Mouse (Mus musculus) heart, adult 9 months (tissue): ENCODE data around the gene Wdr37.
"Not testable (repeated sequence)": the region's sequence is repeated elsewhere in the genome, so short reads cannot be mapped to it uniquely, and the experiment has no call there.

ENCODE experiments used
- DNase-seq, 2 experiments: peaks; one replicate each; pipeline ENCODE4 v3.0.0; 2022; ENCODE audit warnings: low spot score in 2 of 2

The Wdr37 gene

DNA sequence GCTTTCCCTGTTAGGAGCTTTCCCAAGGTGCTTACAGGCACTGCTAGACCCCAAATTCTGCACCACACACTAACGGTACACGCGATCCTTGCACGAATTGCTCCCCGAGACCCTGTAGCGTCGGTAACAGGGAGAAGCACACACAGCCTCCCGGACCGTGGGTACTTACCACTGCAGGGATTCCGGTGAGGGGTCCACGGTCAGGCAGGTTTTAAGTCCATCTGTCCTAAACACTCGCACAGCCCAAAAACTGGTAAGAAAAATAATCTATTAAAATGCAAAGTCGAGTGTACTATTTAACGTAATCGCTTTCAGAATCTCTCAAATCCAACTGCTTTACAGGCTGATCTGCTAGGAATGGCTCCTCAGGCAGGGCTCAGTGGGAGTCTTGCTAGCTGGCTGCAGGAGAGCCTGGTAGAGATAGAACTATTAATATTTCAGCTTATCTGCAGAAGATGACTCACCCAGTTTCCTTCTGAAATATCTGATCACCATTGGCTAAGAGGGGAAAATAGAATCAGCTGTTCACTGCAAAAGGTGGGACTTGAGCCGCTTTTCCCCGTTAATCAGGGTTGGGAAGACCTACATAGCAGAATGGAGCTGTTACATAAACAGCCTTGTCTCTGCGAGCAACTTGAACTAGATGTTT, at the start of gene Wdr37:
Wdr37 (minus strand) TSS at position 596 of the 649 bp plus-strand sequence.
- DNase-seq = peak; percentile 46 to 52

DNA sequence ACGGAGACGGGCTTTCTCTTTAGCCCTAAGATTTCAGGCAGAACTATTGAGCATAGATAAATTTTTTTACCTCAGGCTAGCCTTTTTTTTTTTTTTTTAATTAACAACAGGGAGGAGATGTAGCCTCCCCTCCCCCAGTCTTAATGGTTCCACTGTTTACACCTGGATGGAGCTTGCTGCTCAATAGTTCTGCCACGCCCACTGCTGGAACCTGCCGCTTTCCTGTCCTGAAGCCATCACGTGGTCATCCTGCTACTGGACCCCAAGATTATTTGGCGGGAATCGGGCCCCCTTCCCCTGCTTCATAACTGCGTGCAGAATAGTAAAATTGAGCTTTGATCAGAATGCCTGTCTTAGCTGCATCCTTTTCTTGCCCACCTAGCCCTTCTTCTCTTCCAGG, 42.2 kb upstream of the Wdr37 start:
- DNase-seq = not testable (repeated sequence)

DNA sequence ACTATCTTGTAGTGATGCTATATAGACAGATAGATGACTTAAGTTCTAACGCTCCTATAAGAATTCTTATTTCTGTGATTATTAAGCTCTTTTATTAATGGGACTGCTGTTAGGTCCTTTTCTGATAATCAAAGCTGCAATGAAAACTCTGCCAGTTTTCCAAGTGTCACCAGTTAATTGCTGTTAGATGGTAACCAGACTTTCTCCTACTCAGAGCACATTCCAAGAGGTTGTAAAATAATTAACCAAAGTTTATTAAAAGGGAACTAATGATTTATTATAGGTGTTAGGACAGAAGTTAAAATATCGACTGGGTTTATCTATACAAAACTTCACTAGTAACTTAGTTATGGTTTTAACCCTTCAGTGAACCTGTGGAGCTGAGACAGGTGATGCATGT, 34.3 kb upstream of the Wdr37 start:
- DNase-seq = not testable (repeated sequence)

DNA sequence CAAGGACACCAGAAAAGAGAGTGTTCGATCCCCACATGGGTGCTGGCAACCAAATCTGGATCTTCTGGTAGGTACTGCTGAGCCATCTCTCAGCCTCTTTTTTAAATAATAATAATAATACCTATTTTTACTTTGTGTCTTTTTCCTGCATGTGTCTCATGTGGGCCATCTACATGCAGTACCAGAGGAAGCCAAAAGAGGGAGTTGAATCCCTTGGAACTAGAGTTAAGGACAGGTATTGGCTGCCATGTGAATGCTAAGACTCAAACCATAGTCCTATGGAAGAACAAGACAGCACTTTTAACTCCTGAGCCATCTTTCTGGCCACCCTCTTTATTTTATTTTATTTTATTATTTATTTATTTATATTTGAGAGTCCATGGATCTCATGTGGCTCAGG, 16.9 kb upstream of the Wdr37 start:
- no peak for DNase-seq

DNA sequence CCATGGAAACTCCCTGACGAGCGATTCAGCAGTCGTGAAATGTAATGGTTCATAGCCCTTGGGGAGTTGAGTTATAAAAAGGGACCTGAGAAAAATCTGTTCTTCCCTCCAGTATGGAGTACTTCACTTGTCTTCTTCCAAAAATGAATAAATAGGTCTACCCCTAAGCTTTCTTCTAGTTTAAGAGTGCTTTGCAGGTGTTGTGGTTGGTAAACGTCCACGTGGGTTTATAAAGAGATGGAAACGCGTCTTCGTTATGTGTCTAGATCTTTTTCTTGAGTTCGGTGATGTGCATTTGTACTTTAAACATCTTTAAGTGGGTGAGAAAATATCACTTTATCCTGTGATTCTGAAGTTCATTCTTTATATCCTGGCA, 14.5 kb upstream of the Wdr37 start:
- no peak for DNase-seq

DNA sequence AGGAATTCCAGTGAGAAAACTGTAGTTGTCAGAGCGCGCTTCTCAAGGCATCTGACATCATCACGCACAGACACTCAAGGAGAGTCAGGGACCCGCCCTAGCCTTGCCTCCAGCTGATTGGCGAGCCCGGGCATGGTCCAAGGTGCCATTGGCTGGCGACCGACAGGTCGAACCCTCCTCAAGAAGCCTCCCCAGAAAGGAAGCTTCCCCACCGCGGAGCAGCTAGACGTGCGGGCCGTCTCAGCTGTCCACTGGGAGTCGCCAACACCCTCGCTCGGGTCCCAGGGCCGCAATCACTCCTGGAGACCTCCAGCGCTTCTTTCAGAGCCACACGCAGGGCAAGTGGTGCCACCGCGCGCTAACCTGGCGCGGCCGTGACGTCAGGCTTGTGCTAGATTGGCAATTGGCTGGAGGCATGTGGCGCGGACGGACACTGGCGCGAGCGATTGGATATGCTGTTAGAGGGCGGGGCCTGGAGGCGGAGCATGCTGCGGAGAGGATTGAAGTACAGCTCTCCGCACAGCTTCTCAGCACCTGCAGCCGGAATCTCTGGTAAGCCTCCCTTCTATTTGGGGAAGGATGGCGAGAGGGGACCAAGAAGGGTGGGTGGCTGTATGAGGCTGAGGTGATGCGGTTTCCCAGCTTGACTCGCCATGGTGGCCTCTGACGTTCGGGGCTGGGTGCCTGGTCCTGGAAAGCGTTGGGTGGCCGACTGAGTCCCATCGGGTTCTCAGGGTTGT, 13.9 kb upstream of the Wdr37 start, which contains the start of gene Idi1:
Idi1 (plus strand) TSS at position 57 of the 740 bp plus-strand sequence.
- peak; percentile 97 for DNase-seq

DNA sequence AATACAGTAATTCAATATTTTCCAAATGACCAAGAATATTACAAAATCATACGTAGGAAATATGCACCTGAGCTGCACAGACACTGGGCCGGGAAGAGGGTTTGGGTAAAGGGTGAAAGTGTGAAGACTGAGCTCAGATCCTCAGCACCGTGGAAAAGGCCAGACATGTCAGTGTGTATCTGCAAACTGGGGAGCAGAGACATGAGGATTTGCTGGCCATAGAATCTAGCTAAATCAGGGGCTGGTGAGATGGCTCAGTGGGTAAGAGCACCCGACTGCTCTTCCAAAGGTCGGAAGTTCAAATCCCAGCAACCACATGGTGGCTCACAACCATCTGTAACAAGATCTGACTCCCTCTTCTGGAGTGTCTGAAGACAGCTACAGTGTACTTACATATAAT, 12.2 kb upstream of the Wdr37 start:
- DNase-seq = not testable (repeated sequence)

DNA sequence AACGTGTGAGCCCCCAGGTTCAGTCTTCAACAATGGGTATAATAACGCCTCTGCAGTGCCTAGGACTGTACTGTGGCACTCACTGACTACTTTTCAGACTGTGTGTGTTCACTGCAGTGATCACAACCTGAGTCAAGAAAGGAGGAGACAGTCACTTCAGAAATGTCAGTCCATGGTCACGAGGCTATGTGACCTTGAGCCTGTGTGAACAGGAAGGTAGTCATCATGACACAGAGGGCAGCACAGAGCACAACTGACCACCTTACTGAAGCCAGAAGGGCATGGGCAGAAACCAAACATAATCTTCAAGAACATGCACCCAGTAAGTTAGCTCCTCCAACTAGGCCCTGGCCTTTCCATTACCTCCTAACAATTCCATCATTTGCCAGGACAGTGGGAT, 9.9 kb upstream of the Wdr37 start:
- no peak for DNase-seq

DNA sequence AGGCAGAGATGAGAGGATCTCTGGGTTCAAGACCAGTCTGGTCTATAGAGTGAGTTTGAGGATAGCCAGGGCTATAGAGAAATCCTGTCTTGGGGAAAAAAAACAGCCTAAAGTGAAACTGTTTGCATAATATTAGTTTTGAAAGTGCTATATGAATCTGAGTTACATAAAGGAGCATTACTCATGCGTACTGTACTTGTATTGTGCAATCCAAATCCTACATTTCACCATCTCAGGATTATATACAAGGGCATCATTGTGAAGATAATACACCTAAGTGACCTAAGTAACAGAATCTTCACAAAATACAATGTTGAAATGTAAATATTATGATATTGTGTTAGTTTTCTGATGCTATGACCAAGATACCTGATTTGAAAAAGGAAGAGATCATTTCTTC, 2.1 kb upstream of the Wdr37 start:
- no peak for DNase-seq

DNA sequence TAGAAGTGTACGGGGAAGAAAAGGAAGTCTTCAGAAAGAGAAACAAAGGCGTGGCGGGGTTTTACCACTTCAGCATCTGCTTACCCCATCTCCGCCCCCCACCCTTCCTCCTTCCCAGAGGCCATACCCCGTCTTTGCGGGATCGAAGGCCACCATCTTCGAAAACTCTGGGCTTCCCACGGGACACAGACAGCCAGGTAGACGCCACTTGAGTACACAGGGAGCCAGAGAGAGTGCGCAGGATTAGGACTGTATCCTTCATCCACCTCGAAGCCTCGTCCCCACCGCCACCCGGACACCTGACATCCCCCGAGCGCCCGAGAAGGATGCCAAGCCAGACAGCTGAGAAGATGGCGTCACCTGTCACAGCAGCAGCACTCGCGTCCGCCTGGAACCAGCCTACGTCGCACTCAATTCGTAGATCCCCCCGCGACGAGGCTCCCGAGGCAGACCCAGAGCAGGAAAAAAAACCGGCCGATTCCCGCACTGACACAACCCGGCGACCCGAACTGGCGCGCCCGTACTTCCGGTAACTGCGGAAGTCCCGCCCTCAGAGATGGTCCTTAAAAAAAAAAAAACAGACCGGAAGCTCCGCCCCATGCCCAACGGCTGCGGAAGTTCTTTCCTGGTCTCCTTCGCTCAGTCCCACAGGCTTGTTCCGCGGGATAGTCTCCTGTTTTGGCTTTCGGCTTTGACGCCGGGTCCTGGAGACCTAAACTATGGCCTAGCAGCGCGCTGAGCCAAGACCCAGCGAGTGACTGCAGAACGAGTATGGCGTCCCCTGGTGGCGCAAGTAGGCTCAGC, 997 bp downstream of the Wdr37 start:
- peak; percentile 91 to 93 for DNase-seq

DNA sequence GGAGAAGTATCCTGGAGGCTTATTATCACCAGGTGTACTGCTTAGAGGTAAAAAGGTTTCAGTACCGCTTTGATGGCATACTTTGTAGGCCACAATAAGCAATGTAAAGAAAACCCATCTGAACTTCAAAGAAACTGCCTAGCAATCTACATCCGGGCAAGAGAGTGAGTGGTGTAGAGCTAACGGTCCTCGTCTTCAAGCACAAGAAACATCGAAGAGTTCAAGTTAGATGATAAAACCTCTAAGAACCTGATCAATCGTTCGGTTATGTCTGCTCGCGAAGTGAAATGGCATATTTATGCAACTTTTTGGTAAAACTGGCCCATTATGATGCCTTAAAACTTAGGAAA, 1.6 kb downstream of the Wdr37 start:
- no peak for DNase-seq

DNA sequence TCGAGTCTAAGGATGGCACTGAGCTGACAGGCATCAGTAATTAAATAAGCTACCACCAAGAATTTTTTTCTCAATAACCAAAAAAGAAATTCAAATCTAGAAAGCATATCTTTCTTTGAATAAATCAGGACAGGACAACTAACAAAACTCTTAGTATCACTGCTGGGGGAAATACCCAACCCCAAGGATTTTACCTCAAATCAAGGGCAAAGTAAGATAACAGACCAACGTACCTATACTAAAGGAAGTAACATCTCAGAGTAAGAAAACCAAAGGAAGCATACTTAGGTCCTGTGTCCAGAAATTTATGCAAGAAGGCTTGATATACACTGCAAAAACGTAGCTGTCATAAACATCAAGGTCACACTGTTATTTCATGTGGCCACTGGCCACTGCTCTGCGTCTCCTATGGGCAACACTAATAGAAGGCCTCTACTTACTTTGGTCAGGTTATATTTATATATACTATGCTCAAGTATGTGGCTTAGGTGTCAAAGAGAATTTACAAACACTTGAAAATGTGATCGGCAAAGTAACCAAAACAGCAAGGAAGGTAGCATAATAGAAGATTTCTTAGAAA, 2.0 kb downstream of the Wdr37 start:
- no peak for DNase-seq

DNA sequence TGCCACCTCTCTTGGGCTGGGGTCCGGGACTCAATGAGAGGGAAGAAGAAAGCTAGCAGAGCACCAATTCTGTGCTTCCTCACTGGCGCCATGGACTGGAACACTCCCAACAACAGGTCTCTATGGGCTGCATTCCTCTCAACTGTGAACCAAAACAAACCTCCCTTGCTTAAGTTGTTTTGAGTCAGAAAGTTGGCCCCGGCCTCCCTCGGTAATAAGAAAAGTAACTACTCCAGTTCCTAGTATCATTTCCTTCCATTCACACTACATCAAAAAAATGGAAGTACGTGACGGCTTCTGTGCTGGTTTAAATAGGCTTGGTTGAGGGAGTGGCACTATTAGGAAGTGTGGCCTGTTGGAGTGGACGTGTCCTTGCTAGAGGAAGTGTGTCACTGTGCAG, 5.1 kb downstream of the Wdr37 start:
- peak; percentile 52 to 78 for DNase-seq

DNA sequence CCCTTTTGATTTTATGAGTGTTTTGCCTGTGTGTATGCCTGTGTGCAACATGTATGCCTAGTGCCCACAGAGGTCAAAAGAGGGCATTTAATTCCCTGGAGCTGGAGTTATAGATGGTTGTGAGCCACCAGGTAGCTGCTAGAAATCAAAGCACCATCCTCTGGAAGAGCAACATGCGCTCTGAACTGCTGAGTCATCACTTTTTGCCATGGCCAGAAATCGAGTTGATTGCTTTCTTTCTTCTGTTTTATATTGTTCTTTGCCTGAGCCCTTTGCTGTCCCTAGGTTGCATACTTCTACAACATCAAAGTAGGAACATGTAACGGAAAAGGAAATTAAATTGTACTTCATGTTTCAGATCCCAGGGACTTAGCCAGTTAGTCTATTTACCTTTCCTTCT, 6.7 kb downstream of the Wdr37 start:
- no peak for DNase-seq

DNA sequence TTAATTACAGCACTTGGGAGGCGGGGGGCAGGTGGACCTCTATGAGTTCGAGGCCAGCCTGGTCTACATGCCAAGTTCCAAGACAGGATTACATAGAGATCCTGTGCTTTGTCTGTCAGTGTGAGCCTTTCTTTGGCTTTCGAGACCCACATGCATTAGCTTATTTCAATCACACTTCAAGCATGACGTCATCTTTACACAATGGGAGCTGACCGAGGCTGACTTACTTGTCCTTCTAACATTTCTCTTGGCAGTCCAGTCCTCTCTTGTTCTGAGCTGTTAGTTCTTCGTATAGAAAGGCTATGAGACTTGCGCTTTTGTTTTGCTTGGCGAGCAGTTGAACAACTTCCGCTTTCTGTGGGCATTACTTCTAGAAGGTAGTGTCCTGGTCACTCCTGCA, 10.8 kb downstream of the Wdr37 start:
- DNase-seq = no peak

DNA sequence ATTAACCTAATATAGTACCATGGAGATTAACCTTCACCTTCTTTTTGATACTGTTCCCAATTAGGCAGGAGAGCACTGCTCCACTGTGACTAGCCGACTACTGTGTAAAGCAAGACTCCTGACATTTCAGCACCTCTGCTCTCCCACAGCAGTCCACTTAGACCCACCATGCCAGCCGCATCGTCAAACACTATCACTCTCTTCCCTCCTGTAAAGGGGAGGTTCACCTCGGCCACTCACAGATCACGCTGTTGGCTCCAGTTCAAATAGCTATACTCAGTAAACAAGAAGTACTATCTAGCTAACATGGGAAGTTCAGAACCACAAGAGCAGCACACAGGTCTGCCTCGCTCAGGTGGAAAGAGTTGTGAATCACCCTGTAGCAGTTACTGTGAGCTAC, 13.3 kb downstream of the Wdr37 start:
- DNase-seq = no peak

DNA sequence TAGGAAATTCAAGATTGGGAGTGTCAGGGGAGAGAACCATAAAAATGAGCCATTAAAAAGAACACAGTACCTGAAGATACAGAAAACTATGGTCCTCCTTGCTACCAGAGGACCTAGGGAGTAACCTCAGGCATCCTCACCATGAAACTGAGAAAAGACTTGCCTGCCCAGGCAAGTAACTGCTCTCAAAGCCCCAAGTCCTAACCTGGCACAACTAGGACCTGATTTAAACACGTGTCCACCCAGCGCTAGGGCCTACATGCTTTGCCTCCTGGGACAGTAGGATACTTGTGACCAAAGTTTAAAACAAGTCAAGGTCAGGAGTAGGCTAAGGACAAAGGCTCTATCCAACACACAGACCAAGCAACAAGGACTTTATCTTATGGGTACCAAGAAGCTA, 16.9 kb downstream of the Wdr37 start:
- DNase-seq = no peak

DNA sequence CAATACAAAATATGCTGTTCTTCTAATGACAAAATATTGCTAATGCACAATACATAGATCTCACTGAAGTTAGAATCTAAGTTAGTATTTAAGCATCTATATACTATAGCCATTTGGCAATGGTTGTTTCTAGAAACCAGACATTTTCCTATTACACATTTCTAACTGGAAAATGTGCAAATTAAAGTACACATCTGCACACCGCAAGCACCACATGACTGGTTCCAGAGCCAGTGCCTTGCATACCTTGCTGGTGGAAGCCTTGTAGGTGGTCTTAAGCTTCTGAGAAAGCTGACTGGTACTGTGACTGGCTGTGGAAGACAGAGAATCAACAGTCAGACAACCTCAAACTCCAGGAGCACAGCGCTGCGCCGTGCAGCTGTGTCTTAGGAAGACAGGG, 18.3 kb downstream of the Wdr37 start:
- DNase-seq = no peak

DNA sequence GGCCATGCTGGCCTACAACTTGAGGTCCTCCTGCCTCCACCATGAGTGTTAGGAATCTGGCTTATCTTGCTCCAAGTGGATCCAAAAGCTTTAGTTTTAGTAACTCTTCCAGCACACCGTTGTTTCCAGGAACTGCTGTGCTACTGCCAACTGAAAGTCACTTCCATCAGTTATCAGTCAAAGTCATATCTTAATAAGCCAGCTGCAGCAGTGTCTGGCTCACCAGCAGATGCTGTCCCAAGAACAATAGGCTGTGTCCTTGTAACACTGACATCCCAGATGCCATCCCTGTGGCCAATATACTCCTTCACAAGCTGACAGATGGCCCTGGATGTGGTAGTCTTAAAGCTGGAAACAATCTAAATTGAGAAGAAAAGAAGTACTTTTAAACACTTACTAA, 22.4 kb downstream of the Wdr37 start:
- no peak for DNase-seq

DNA sequence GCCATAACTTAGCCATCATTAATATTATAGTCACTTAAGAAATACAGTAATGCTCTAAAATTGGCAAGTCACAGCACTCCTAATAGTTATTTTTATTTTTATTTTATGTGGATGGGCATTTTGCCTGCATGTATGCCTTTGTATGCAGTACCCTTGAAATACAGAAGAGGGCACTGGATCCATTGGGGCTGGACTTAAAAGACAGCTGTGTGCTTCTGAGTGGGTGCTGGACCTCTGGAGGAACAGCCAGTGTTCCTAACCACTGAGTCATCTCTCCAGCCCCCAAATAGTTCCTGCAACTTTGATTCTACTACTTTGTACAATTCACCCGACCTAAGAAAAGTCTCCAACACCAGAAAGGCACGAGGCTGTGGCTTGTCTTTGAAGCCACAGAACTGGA, 24.0 kb downstream of the Wdr37 start:
- no peak for DNase-seq

DNA sequence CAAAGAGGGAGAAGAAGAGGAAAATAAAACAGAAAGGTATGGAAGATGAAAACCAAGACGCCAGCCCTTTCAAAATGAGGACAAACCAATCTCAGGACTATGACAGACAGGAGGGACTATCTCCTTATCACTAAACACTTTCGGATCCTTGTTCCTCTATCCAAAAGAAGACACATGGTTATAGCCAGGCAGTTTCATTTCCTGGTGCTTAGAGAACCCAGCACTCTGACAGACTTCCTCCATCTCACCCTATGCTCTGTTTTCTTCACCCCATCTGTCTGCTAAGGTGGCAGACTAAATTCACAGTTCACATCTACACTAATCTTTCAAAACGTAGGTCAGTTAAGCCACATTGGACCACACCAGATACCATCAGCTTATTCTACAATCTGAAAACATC, 29.4 kb downstream of the Wdr37 start:
- DNase-seq = no peak

DNA sequence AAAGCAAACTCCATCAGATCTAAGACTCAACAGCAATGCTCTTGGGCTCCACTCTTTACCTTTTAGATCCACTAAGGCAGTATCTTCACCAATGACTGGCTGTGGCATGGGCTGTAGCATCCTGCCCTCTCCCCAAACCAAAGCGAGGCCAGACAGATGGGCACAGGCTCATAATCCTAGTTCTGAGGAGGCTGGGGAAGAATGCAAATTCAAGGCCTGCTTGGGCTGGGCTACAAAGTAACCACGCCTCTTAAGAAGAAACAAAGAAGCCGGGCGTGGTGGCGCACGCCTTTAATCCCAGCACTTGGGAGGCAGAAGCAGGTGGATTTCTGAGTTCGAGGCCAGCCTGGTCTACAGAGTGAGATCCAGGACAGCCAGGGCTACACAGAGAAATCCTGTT, 29.9 kb downstream of the Wdr37 start:
- DNase-seq = not testable (repeated sequence)

DNA sequence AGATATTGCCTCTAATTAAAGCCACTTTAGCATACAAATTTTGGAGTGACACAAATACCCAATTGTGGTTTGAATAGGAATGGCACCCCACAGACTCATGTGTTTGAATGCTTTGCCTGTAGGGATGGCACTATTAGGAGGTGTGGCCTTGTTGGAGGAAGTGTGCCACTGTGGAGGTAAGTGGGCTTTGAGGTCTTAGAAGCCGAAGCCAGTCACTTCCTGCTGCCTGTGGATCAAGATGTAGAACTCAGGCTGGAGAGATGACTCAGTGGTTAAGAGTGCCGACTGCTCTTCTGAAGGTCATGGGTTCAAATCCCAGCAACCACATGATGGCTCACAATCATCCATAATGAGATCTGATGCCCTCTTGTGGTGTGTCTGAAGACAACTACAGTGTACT, 30.8 kb downstream of the Wdr37 start:
- DNase-seq = no peak
